Mouse (Mus musculus) E14TG2a.4 (cell line): ENCODE results near the gene Stard13.

Experiments
- CTCF ChIP-seq: conservative IDR thresholded peaks from 2 replicates; pipeline ENCODE4 v1.5.1; 2014; ENCODE audit warnings: low read length
- NANOG ChIP-seq: IDR thresholded peaks from 2 replicates; pipeline ENCODE4 v1.6.1; 2014; ENCODE audit warnings: borderline replicate concordance, low read length, mixed read lengths

DNA sequence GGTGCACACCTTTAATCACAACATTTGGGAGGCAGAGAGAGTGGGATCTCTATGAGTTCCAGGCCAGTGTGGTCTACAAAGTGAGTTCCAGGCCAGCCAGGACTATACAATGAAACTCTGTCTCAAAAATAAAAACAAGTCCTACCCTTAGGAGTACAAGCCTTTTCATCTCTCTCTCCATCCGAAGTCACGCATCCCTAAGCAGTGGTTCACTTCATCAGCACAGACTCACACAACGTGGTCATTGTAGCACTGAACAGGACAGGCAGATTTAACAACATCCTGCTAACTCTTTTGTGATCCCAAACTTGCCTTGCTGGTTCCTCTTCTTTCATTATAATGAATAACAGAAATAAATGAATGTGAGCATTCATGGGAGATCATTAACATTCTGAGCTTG is 32.4 kb downstream of the Stard13 start:
- TF ChIP-seq CTCF (no peak), NANOG (no peak)
